Mouse (Mus musculus): ENCODE measurements around the gene Dph3. TPM values are rescaled to one million over a fixed set of nuclear protein-coding genes. Genes with fewer than 3 reads are reported as not detected.
"Not testable (repeated sequence)": the region's sequence is repeated elsewhere in the genome, so short reads cannot be mapped to it uniquely, and the experiment has no call there.

The Dph3 gene
- polyA plus RNA-seq (2012; rRNA removed), result 31.2 and 43.1 TPM in 2 replicates

- Histone ChIP-seq H3K4me1 (ENCODE audit: control insufficient read depth, insufficient read depth, low read length) (peaks cover 3% of the 10 kb centered on the region; the same call in 1 of the 2 replicates), H3K4me3 (ENCODE audit: insufficient read depth, low read depth, low read length) (peak within 1 kb of the TSS; percentile 88), H3K27ac (ENCODE audit: insufficient read depth, low read depth, low read length) (peak within 1 kb of the TSS; percentile 95), H3K36me3 (ENCODE audit: control insufficient read depth, insufficient read depth, low read length) (no peaks in the 10 kb centered on the region; the same call in 1 of the 2 replicates), H3K27me3 (replicated peaks; ENCODE audit: control insufficient read depth, insufficient read depth, low read length) (no peaks in the 10 kb centered on the region)
- TF ChIP-seq CTCF (conservative IDR thresholded peaks at IDR 0.05; ENCODE audit: insufficient read depth, insufficient read length, low read depth, low read length) (peak; percentile 23; the same call in 1 of the 2 replicates), POLR2A (IDR thresholded peaks at IDR 0.05; ENCODE audit: low read depth, low read length) (peak; percentile 56)
- DNase-seq, result peak; percentile 100
- WGBS, result under 1% methylated on average over 43 of the region's 43 CpGs
These were observed at the start of gene Dph3 for GRCm38 (mm10) chr14:32085486-32086201. Gene Dph3 (minus strand): TSS chr14:32085729.

- 71% methylated on average over 2 of the region's 2 CpGs for WGBS
- DNase-seq, result no peak
- H3K27ac ChIP-seq (ENCODE audit: insufficient read depth, low read depth, low read length), result no peak overlapping the region
These were observed 48.8 kb upstream of the Dph3 start for GRCm38 (mm10) chr14:32134293-32134692.

GRCm38 (mm10) chr14:32131836-32132235 is 46.3 kb upstream of the Dph3 start:
- H3K27me3 ChIP-seq (replicated peaks; ENCODE audit: control insufficient read depth, insufficient read depth, low read length), result no peaks in the 10 kb centered on the region
- 87% methylated on average over 4 of the region's 4 CpGs for WGBS

More at GRCm38 (mm10) chr14:32134293-32134692, 48.8 kb upstream of the Dph3 start:
- Histone ChIP-seq H3K27me3 (replicated peaks; ENCODE audit: control insufficient read depth, insufficient read depth, low read length) (no peaks in the 10 kb centered on the region), H3K4me1 (ENCODE audit: control insufficient read depth, insufficient read depth, low read length) (no peaks in the 10 kb centered on the region), H3K36me3 (ENCODE audit: control insufficient read depth, insufficient read depth, low read length) (no peaks in the 10 kb centered on the region), H3K4me3 (ENCODE audit: insufficient read depth, low read depth, low read length) (no peak overlapping the region)
- TF ChIP-seq CTCF (conservative IDR thresholded peaks at IDR 0.05; ENCODE audit: insufficient read depth, insufficient read length, low read depth, low read length) (no peak), POLR2A (IDR thresholded peaks at IDR 0.05; ENCODE audit: low read depth, low read length) (no peak)

GRCm38 (mm10) chr14:32128409-32128808 is 42.9 kb upstream of the Dph3 start:
- Histone ChIP-seq H3K27ac (ENCODE audit: insufficient read depth, low read depth, low read length) (no peak overlapping the region), H3K36me3 (ENCODE audit: control insufficient read depth, insufficient read depth, low read length) (no peaks in the 10 kb centered on the region), H3K27me3 (replicated peaks; ENCODE audit: control insufficient read depth, insufficient read depth, low read length) (no peaks in the 10 kb centered on the region), H3K4me1 (ENCODE audit: control insufficient read depth, insufficient read depth, low read length) (no peaks in the 10 kb centered on the region), H3K4me3 (ENCODE audit: insufficient read depth, low read depth, low read length) (no peak overlapping the region)
- no peak for TF ChIP-seq POLR2A (IDR thresholded peaks at IDR 0.05; ENCODE audit: low read depth, low read length)
- TF ChIP-seq CTCF (conservative IDR thresholded peaks at IDR 0.05; ENCODE audit: insufficient read depth, insufficient read length, low read depth, low read length), result peak; percentile 19; the same call in 1 of the 2 replicates
- WGBS, result 70% methylated on average over 5 of the region's 5 CpGs
- DNase-seq, result no peak

More at GRCm38 (mm10) chr14:32131836-32132235, 46.3 kb upstream of the Dph3 start:
- Histone ChIP-seq H3K4me3 (ENCODE audit: insufficient read depth, low read depth, low read length) (no peak overlapping the region), H3K36me3 (ENCODE audit: control insufficient read depth, insufficient read depth, low read length) (no peaks in the 10 kb centered on the region), H3K27ac (ENCODE audit: insufficient read depth, low read depth, low read length) (no peak overlapping the region), H3K4me1 (ENCODE audit: control insufficient read depth, insufficient read depth, low read length) (no peaks in the 10 kb centered on the region)
- TF ChIP-seq CTCF (conservative IDR thresholded peaks at IDR 0.05; ENCODE audit: insufficient read depth, insufficient read length, low read depth, low read length) (no peak), POLR2A (IDR thresholded peaks at IDR 0.05; ENCODE audit: low read depth, low read length) (no peak)
- DNase-seq, result no peak

- not testable (repeated sequence) for H3K27me3 ChIP-seq (replicated peaks; ENCODE audit: control insufficient read depth, insufficient read depth, low read length); H3K4me1 ChIP-seq (ENCODE audit: control insufficient read depth, insufficient read depth, low read length); H3K4me3 ChIP-seq (ENCODE audit: insufficient read depth, low read depth, low read length); H3K27ac ChIP-seq (ENCODE audit: insufficient read depth, low read depth, low read length); H3K36me3 ChIP-seq (ENCODE audit: control insufficient read depth, insufficient read depth, low read length); DNase-seq
- 87% methylated on average over 5 of the region's 5 CpGs for WGBS
These were observed 39.7 kb upstream of the Dph3 start for GRCm38 (mm10) chr14:32125256-32125655.

GRCm38 (mm10) chr14:32124261-32124660 is 38.7 kb upstream of the Dph3 start:
- Histone ChIP-seq H3K27ac (ENCODE audit: insufficient read depth, low read depth, low read length) (no peak overlapping the region), H3K4me1 (ENCODE audit: control insufficient read depth, insufficient read depth, low read length) (no peaks in the 10 kb centered on the region), H3K27me3 (replicated peaks; ENCODE audit: control insufficient read depth, insufficient read depth, low read length) (no peaks in the 10 kb centered on the region), H3K36me3 (ENCODE audit: control insufficient read depth, insufficient read depth, low read length) (no peaks in the 10 kb centered on the region), H3K4me3 (ENCODE audit: insufficient read depth, low read depth, low read length) (no peak overlapping the region)
- DNase-seq, result no peak
- 86% methylated on average over 3 of the region's 3 CpGs for WGBS
- no peak for TF ChIP-seq CTCF (conservative IDR thresholded peaks at IDR 0.05; ENCODE audit: insufficient read depth, insufficient read length, low read depth, low read length)
- no peak for TF ChIP-seq POLR2A (IDR thresholded peaks at IDR 0.05; ENCODE audit: low read depth, low read length)

GRCm38 (mm10) chr14:32121920-32122315 is 36.4 kb upstream of the Dph3 start:
- H3K27ac ChIP-seq (ENCODE audit: insufficient read depth, low read depth, low read length), result no peak overlapping the region
- DNase-seq, result peak; percentile 67

More at GRCm38 (mm10) chr14:32121920-32122315, 36.4 kb upstream of the Dph3 start:
- no peaks in the 10 kb centered on the region for H3K36me3 ChIP-seq (ENCODE audit: control insufficient read depth, insufficient read depth, low read length)
- TF ChIP-seq POLR2A (IDR thresholded peaks at IDR 0.05; ENCODE audit: low read depth, low read length) (no peak), CTCF (conservative IDR thresholded peaks at IDR 0.05; ENCODE audit: insufficient read depth, insufficient read length, low read depth, low read length) (peak; percentile 80)
- H3K4me1 ChIP-seq (ENCODE audit: control insufficient read depth, insufficient read depth, low read length), result no peaks in the 10 kb centered on the region
- 28% methylated on average over 2 of the region's 2 CpGs for WGBS
- H3K4me3 ChIP-seq (ENCODE audit: insufficient read depth, low read depth, low read length), result no peak overlapping the region
- no peaks in the 10 kb centered on the region for H3K27me3 ChIP-seq (replicated peaks; ENCODE audit: control insufficient read depth, insufficient read depth, low read length)

Measured in kidney, adult 2 months (tissue).